ENCODE assay signal across 8 mouse cellular contexts in the genomic region with DNA sequence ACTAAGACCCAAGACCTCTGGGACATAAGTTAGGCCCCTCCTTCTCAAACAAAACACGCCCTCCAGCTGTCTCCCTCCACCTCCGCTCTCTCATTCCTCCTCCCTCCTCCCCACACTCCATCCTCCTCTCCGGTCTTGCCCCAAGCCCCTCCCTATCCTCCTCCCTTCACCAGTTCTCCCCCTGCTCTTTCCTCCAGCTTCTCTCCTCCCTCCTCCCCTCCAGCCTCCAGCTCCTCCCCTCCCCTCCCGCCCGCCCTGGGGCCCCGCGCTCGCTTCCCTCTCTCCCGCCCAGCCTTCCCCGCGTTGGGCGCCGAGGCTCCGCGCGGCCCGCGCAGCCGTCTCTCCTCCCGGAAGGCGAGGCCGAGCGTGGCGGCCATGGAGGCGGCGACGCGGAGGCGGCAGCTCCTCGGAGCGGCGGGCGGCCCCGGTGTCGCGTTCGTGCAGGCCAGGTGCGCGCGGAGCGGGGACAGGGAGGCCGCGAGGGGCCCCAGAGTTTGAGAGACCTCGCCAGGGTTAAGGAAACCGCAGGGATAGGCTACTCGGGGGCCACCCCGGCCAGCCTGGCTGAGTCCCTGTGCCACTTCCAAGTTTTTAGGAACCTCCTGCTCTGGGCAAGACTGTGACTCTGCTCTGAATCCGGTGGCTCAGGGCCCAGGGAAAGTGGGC. TPM values are rescaled to one million over a fixed set of nuclear protein-coding genes. Genes with fewer than 3 reads are reported as not detected.
DNase-seq lines count a peak whose midpoint lies in the region; ATAC-seq lines count a peak whose summit lies in the region.

A gene (plus strand): TSS at position 280 of the 666 bp plus-strand sequence.

- peak within 1 kb of the TSS; percentile 65 for H3K4me2 ChIP-seq in limb, embryonic 12.5 days
- peak within 1 kb of the TSS; percentile 94 for H3K4me2 ChIP-seq in midbrain, embryonic 14.5 days (ENCODE audit: low read length)

- H3K27me3 ChIP-seq in embryonic facial prominence, embryonic 10.5 days (replicated peaks; ENCODE audit: low read depth, poor library complexity, severe bottlenecking), result no peaks in the 10 kb centered on the region
- no peaks in the 10 kb centered on the region for H3K27me3 ChIP-seq in limb, embryonic 12.5 days
- H3K27me3 ChIP-seq in midbrain, embryonic 14.5 days (ENCODE audit: control insufficient read depth, insufficient read depth, low read length), result no peaks in the 10 kb centered on the region

- H3K9ac ChIP-seq in limb, embryonic 12.5 days (replicated peaks), result peak within 1 kb of the TSS; percentile 85
- peak within 1 kb of the TSS; percentile 75 for H3K9ac ChIP-seq in midbrain, embryonic 14.5 days (replicated peaks; ENCODE audit: low read length)

- H3K27ac ChIP-seq in embryonic facial prominence, embryonic 10.5 days (replicated peaks), result peak within 1 kb of the TSS; percentile 91
- H3K27ac ChIP-seq in limb, embryonic 12.5 days, result peak within 1 kb of the TSS; percentile 92
- peak within 1 kb of the TSS; percentile 61 for H3K27ac ChIP-seq in midbrain, embryonic 14.5 days (replicated peaks; ENCODE audit: low read depth, low read length)

- DNase-seq in 3T3-L1 (ENCODE audit: low read depth, low spot score), result peak; percentile 90
- DNase-seq in adrenal gland, postnatal 10 days, result peak; percentile 82
- peak; percentile 89 for DNase-seq in embryonic facial prominence, embryonic 10.5 days (ENCODE audit: low spot score)
- DNase-seq in heart, adult 11 months, result peak; percentile 99
- peak; percentile 77 for DNase-seq in kidney, adult 18-20 months
- DNase-seq in midbrain, embryonic 14.5 days, result peak; percentile 83
- DNase-seq in spleen, postnatal 36 days (ENCODE audit: low spot score in 2 of 2), result peak; percentile 68 to 71

- peaks cover 8% of the 10 kb centered on the region; the same call in 1 of the 2 replicates for H3K36me3 ChIP-seq in embryonic facial prominence, embryonic 10.5 days (replicated peaks)
- H3K36me3 ChIP-seq in limb, embryonic 12.5 days, result no peaks in the 10 kb centered on the region
- H3K36me3 ChIP-seq in midbrain, embryonic 14.5 days (ENCODE audit: control insufficient read depth, insufficient read depth, low read length), result no peaks in the 10 kb centered on the region

- peaks cover 46% of the 10 kb centered on the region for H3K4me1 ChIP-seq in embryonic facial prominence, embryonic 10.5 days
- H3K4me1 ChIP-seq in limb, embryonic 12.5 days (replicated peaks), result peaks cover 23% of the 10 kb centered on the region
- peaks cover 14% of the 10 kb centered on the region; the same call in 1 of the 2 replicates for H3K4me1 ChIP-seq in midbrain, embryonic 14.5 days (ENCODE audit: control insufficient read depth, insufficient read depth, low read length)

- WGBS in embryonic facial prominence, embryonic 10.5 days, result 1% methylated on average over 48 of the region's 48 CpGs
- under 1% methylated on average over 48 of the region's 48 CpGs for WGBS in limb, embryonic 12.5 days
- WGBS in midbrain, embryonic 14.5 days, result under 1% methylated on average over 48 of the region's 48 CpGs

- ATAC-seq in limb, embryonic 12.5 days (ENCODE audit: insufficient number of reproducible peaks, insufficient read depth, low FRiP score, low TSS enrichment, low read depth), result peak; percentile 82
- ATAC-seq in midbrain, embryonic 14.5 days (ENCODE audit: low FRiP score, low TSS enrichment), result peak; percentile 84

- no peaks in the 10 kb centered on the region for H3K9me3 ChIP-seq in embryonic facial prominence, embryonic 10.5 days
- no peaks in the 10 kb centered on the region for H3K9me3 ChIP-seq in limb, embryonic 12.5 days
- H3K9me3 ChIP-seq in midbrain, embryonic 14.5 days (ENCODE audit: control insufficient read depth, low read length), result no peaks in the 10 kb centered on the region

- H3K4me3 ChIP-seq in embryonic facial prominence, embryonic 10.5 days, result peak within 1 kb of the TSS; percentile 68
- peak within 1 kb of the TSS; percentile 66 for H3K4me3 ChIP-seq in limb, embryonic 12.5 days (replicated peaks)
- H3K4me3 ChIP-seq in midbrain, embryonic 14.5 days (replicated peaks; ENCODE audit: low read depth, low read length), result peak within 1 kb of the TSS; percentile 63

RNA-seq across cellular contexts. Expression of the gene that starts here (rescaled TPM):
- 10 to 100 TPM; 18.2 to 24.4 TPM for total RNA-seq in adrenal gland, postnatal 10 days (2021)
- 11.2 and 12.1 TPM in 2 replicates for polyA plus RNA-seq in embryonic facial prominence, embryonic 10.5 days (2016; fragmentation: Nextera tagmentation; extraction: Ambion mirVana)
- 13.4 and 14.2 TPM in 2 replicates for polyA plus RNA-seq in limb, embryonic 12.5 days (2016; fragmentation: Nextera tagmentation; extraction: Ambion mirVana)
- 3.1 and 5.2 TPM in 2 replicates for polyA plus RNA-seq in midbrain, embryonic 14.5 days (2014; fragmentation: Nextera tagmentation; extraction: Ambion mirVana)

Comparison
In these comparisons a context has a peak if more than half of its experiments do, and no peak if none do; other contexts are left out.
1. Peak in every context shown above with its lines: DNase-seq, ATAC-seq, H3K4me3 ChIP-seq and H3K27ac ChIP-seq.